Mouse (Mus musculus) heart, embryonic 12.5 days (tissue): Measurements from ENCODE around the gene Stk4. TPM values are rescaled to one million over a fixed set of nuclear protein-coding genes. Genes with fewer than 3 reads are reported as not detected.

ENCODE experiments used
- ATAC-seq: fragments of 200-750 bp; cut with Nextera tagmentation; 2 replicates; pipeline ENCODE4 v1.8.0; 2017; ENCODE audit warnings: moderate TSS enrichment, moderate library complexity; ENCODE audit not compliant: insufficient number of reproducible peaks, low FRiP score
- H3K27ac ChIP-seq: fragments of 300-500 bp; sonication (generic); 2 replicates; pipeline ENCODE4 v1.5.1; 2016; ENCODE audit warnings: mild to moderate bottlenecking, moderate library complexity; ENCODE audit not compliant: poor library complexity, severe bottlenecking
- H3K27me3 ChIP-seq: fragments of 300-500 bp; sonication (generic); replicated peaks from 2 replicates; pipeline ENCODE4 v1.6.1; 2016; ENCODE audit warnings: mild to moderate bottlenecking, moderate library complexity
- H3K36me3 ChIP-seq: fragments of 300-500 bp; sonication (generic); 2 replicates; pipeline ENCODE4 v1.6.1; 2016; ENCODE audit warnings: mild to moderate bottlenecking, moderate library complexity
- H3K4me1 ChIP-seq: fragments of 300-500 bp; sonication (generic); replicated peaks from 2 replicates; pipeline ENCODE4 v1.6.1; 2016; ENCODE audit warnings: mild to moderate bottlenecking
- H3K4me2 ChIP-seq: fragments of 300-500 bp; sonication (generic); 2 replicates; pipeline ENCODE4 v1.6.1; 2016; ENCODE audit warnings: mild to moderate bottlenecking, moderate library complexity
- H3K4me3 ChIP-seq: fragments of 300-500 bp; sonication (generic); 2 replicates; pipeline ENCODE4 v1.5.1; 2016; ENCODE audit warnings: mild to moderate bottlenecking
- H3K9ac ChIP-seq: fragments of 300-500 bp; sonication (generic); 2 replicates; pipeline ENCODE4 v1.6.1; 2016; ENCODE audit warnings: mild to moderate bottlenecking, moderate library complexity
- H3K9me3 ChIP-seq: fragments of 300-500 bp; sonication (generic); replicated peaks from 2 replicates; pipeline ENCODE4 v1.6.1; 2016; ENCODE audit warnings: mild to moderate bottlenecking, moderate library complexity
- WGBS: fragments of 180-500 bp; shearing (Covaris S2); methylation state at CpG from one replicate; pipeline ENCODE4 v1.1.7; 2016; 5-methylcytosine and 5-hydroxymethylcytosine counted together
- polyA plus RNA-seq: library from polyadenylated mRNA; unstranded; fragments of >200 nt; fragmentation: Nextera tagmentation; extraction: Ambion mirVana; gene quantifications from 2 replicates; pipeline ENCODE4 v1.2.1, GENCODE M21; 2016

Gene Stk4
- polyA plus RNA-seq, 1 experiment from 2014 or later: 22.1 TPM

DNA sequence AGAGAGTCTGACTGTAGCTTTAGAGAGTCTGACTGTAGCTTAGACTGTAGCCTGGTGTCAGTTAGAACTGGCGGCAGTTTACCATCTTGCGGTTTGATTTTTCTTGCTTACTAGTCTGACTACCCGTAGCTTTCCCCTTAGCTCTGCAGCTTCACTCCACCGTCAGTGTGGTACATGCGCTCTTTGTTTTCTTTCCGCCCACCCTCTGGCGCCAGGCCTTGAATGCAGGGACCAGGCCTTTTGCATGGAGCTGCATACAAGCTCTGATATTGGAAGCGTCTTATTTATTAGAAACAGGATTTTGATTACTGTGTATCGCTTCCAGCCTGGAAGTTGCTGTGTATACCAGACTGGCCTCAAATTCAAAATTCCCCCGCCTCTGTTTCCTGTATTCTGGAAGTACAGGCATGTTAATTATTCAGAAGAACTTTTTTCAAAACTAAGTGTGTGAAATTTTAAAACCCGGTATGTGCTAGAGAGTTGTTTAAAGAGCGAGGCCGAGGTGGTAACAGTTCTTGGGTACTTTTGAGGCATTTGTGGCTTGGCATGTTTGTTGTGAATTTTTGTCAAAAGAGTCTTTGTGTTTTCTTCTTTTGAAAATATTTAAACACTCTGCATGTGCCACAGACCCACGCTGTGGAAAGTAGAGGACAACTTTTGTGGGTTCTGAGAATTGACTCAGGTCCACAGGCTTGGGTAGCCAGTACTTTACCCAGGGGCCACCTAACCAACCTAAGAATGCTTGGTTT, 36.3 kb downstream of the Stk4 start:
- Histone ChIP-seq H3K9me3 (no peaks in the 10 kb centered on the region), H3K27me3 (no peaks in the 10 kb centered on the region), H3K27ac (0 out of 2 replicates have a peak overlapping the region, but pooled peaks have one; percentile 21), H3K36me3 (peaks cover 22% of the 10 kb centered on the region), H3K4me1 (peaks cover 20% of the 10 kb centered on the region), H3K4me2 (no peak overlapping the region), H3K9ac (no peak overlapping the region), H3K4me3 (no peak overlapping the region)
- ATAC-seq: no peak
- 88% methylated on average over 14 of the region's 14 CpGs for WGBS

DNA sequence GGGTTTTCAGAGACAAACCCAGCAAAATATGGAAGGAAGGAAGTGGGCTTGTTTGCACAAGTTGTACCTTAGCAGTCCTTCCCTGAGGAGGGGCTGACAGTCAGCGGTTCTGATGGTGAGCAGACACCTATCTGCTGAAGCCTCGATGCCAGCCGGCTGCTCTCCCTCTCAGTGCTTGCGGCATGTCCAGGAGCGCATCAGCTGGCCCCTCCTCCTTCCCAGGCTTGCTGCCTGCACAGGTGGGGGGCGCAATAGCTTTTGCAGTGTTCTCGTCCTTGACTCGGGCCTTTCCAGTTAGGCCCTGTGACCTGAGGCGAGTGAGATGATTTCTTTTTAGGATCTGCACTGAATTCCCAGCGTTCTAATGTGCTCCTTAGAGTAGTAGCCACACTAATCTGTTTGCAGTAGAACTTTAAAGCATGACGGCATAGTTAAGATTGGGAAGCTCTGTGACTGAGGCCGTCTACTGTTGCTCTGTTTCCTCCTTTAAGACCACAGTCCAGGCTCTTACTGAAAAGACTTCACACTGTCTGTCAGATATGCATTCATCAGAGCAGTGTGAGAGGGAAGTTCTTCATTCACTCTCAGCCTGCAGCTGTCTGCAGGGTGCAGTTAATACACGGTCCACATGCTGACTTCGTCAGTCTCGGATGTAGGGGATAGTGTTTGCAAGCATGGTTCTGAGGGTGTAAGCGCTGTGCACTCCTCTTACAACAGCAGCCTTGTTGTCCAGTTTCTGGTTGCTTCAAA, 37.2 kb downstream of the Stk4 start:
- no peaks in the 10 kb centered on the region for H3K27me3 ChIP-seq
- WGBS: 63% methylated on average over 16 of the region's 16 CpGs
- peaks cover 20% of the 10 kb centered on the region for H3K4me1 ChIP-seq
- no peak for ATAC-seq
- no peaks in the 10 kb centered on the region for H3K9me3 ChIP-seq
- peaks cover 15% of the 10 kb centered on the region for H3K36me3 ChIP-seq
- H3K27ac ChIP-seq: peak overlapping the region; percentile 48; the same call in 1 of the 2 replicates
- no peak overlapping the region for H3K4me2 ChIP-seq
- H3K4me3 ChIP-seq: no peak overlapping the region
- H3K9ac ChIP-seq: no peak overlapping the region

DNA sequence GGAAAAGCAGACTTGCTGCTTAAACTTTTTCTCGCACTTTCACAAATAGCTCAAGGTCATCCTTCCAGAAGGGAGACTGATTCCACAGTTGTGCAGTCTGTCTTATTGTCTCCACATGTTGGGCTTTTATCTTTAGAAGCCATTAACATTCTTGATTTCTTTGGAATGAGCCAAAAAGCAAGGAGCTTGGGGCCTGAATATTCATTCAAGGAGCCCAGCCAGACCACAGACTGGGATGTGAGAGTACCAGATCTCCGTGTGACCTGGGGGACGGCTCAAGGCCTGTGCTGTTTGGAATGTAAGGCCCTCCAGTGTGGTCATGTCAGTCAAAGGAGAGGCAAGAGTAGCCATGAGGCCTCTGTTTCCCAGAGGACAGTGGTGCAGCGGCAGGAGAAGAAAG, 38.4 kb downstream of the Stk4 start:
- H3K9me3 ChIP-seq: no peaks in the 10 kb centered on the region
- peak overlapping the region; percentile 14; the same call in 1 of the 2 replicates for H3K27ac ChIP-seq
- H3K4me3 ChIP-seq: no peak overlapping the region
- H3K4me2 ChIP-seq: no peak overlapping the region
- peaks cover 11% of the 10 kb centered on the region for H3K36me3 ChIP-seq
- no peaks in the 10 kb centered on the region for H3K27me3 ChIP-seq
- WGBS: 57% methylated on average over 4 of the region's 4 CpGs
- ATAC-seq: no peak
- no peak overlapping the region for H3K9ac ChIP-seq
- H3K4me1 ChIP-seq: peaks cover 20% of the 10 kb centered on the region

DNA sequence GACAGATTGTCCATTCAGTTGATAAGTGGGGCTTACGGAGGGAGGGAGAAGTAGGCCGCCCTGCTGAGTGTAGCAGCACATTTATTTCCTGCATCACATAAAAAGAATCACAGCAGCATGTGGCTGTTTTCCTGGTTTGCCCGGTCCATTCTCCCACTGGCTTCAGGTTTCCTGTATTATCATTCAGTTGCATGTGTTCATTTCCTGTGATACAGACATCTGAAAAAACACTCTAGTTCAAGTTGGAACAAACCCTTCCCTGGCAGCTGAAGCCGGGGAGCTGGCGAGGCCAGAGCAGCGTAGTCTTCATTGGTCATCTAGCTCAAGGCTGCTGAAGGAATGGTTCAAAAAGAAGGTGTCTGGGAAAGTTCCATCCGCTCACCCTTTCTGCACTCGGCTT, 41.4 kb downstream of the Stk4 start:
- Histone ChIP-seq H3K9ac (no peak overlapping the region), H3K27ac (peak overlapping the region; percentile 39; the same call in 1 of the 2 replicates), H3K4me1 (peaks cover 26% of the 10 kb centered on the region), H3K9me3 (no peaks in the 10 kb centered on the region), H3K27me3 (no peaks in the 10 kb centered on the region), H3K4me2 (no peak overlapping the region), H3K4me3 (no peak overlapping the region), H3K36me3 (0 out of 2 replicates have a peak, but pooled peaks cover 2% of the 10 kb centered on the region)
- 0 out of 2 replicates have a peak, but pooled peaks have one; percentile 59 for ATAC-seq
- 68% methylated on average over 8 of the region's 8 CpGs for WGBS

DNA sequence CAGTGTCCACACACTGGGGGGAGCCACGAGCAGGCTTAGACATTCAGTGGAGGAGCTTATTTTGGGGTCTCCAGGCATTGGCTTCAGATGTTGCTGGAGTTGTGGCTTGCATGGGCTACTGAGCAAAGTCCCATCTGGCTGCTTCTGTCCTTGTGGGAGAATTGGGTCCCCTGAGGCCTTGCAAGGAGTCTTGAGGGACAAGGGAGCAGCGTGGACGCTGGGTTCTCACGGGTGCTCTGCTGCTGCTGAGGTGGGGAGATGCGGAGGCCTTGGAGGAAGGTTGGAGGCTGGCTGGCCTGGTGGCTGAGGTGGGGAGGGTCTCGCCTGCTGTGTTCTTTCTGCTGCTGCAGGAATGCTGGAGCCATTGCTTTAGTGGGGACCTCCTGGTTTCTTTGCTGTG, 43.9 kb downstream of the Stk4 start:
- no peak for ATAC-seq
- WGBS: 88% methylated on average over 6 of the region's 6 CpGs
- Histone ChIP-seq H3K4me1 (peaks cover 10% of the 10 kb centered on the region), H3K9ac (no peak overlapping the region), H3K27ac (no peak overlapping the region), H3K27me3 (no peaks in the 10 kb centered on the region), H3K4me3 (no peak overlapping the region), H3K9me3 (no peaks in the 10 kb centered on the region), H3K4me2 (no peak overlapping the region), H3K36me3 (peaks cover 16% of the 10 kb centered on the region)

DNA sequence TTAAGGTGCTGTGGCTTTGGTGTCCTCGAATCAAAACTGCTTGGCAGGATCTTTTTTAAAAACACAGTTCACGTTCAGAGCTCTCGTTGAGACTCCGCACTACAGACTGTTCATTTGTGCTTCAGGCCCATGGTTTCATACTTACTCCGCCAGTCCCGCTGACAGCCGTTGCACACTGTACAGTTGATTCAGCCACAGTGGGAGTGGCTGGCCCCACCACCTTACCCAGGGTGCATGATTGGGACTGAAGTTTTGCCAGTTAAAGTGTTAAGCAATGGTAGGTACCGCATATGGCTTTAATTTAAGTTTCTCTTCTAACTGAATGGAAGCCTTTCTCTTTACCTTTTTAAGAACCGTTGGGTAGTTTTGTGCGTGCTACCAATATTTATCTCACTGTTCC, 45.4 kb downstream of the Stk4 start:
- no peak for ATAC-seq
- 81% methylated on average over 10 of the region's 10 CpGs for WGBS
- H3K36me3 ChIP-seq: peaks cover 30% of the 10 kb centered on the region
- H3K27ac ChIP-seq: no peak overlapping the region
- H3K4me2 ChIP-seq: no peak overlapping the region
- H3K4me1 ChIP-seq: peaks cover 10% of the 10 kb centered on the region
- H3K9ac ChIP-seq: no peak overlapping the region
- H3K4me3 ChIP-seq: no peak overlapping the region
- H3K9me3 ChIP-seq: no peaks in the 10 kb centered on the region
- H3K27me3 ChIP-seq: no peaks in the 10 kb centered on the region

DNA sequence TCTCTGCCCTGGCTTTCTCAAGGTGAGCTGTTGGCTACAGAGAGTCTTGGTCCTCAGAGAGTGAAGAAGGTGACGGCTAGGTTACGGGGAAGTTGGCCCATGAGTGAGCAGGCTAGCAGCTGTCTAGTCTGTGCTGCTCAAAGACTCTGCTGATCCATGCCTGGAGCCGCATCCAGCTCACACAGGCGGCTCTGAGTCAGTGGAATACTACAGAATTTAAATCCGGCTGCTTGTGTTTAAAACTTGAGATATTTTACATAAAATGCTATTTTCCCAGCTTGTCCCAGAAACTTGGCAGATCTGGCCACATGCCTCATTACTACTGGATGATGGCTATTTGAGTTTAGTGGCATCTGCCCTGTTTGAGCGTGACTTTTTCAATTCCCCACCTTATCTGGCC, 49.4 kb downstream of the Stk4 start:
- Histone ChIP-seq H3K27me3 (no peaks in the 10 kb centered on the region), H3K9me3 (no peaks in the 10 kb centered on the region), H3K36me3 (peaks cover 41% of the 10 kb centered on the region), H3K4me3 (no peak overlapping the region), H3K4me1 (peaks cover 7% of the 10 kb centered on the region), H3K4me2 (no peak overlapping the region), H3K27ac (no peak overlapping the region), H3K9ac (no peak overlapping the region)
- no peak for ATAC-seq
- 90% methylated on average over 6 of the region's 6 CpGs for WGBS

DNA sequence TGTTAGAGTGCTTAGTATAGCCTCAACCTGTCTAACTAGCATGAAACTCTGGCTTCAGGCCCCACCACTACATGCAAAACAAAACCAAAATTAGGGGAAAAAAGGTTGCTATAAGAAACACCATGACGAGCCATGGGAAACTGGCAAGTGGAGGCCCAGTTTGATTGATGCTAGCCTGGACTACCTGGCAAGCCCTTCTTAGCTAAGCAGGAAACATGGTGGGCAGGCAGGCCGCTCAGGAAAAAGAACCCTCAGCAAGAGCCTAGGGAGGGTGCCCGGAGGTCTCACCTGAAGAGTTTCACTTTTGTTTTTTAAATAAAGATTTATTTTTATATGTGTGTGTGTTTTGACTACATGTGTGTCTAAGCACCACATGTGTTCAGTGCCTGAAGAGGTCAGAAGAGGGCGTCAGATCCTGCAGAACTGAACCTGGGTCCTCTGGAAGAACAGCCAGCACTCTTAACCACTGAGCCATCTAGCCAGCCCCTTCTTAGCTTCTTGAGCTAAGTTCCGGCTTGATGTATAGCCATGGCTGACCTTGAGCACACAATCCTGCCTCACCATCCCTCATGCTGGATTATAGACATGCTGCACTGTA, 53.1 kb downstream of the Stk4 start:
- Histone ChIP-seq H3K27ac (no peak overlapping the region), H3K4me2 (no peak overlapping the region), H3K9me3 (no peaks in the 10 kb centered on the region), H3K36me3 (peaks cover 45% of the 10 kb centered on the region), H3K4me3 (no peak overlapping the region), H3K9ac (no peak overlapping the region), H3K27me3 (no peaks in the 10 kb centered on the region), H3K4me1 (no peaks in the 10 kb centered on the region)
- WGBS: 79% methylated on average over 5 of the region's 5 CpGs
- ATAC-seq: no peak

DNA sequence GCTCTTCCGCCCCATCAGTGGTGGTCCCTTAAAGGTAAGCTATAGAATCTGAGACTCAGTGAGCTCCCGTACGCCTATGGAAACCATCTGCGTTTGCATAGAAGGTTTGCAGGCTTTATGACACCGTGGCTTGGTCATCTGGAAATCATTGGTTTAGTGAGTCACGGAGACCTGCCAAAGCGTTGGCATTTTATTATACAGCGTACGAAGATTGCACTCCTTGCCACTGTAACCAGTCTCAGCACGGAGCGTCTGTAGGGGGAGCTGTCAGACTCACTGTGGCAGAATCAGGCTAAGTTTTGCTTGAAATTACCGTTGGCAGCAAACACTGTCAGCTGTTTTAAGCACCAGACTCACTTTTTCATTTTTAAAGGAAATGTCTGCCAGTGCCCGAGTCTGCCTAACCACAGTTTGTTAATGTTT, 56.4 kb downstream of the Stk4 start:
- 85% methylated on average over 13 of the region's 13 CpGs for WGBS
- no peak for ATAC-seq
- Histone ChIP-seq H3K4me3 (no peak overlapping the region), H3K27ac (no peak overlapping the region), H3K9me3 (no peaks in the 10 kb centered on the region), H3K36me3 (peaks cover 19% of the 10 kb centered on the region; the same call in 1 of the 2 replicates), H3K4me1 (no peaks in the 10 kb centered on the region), H3K9ac (no peak overlapping the region), H3K4me2 (no peak overlapping the region), H3K27me3 (no peaks in the 10 kb centered on the region)

DNA sequence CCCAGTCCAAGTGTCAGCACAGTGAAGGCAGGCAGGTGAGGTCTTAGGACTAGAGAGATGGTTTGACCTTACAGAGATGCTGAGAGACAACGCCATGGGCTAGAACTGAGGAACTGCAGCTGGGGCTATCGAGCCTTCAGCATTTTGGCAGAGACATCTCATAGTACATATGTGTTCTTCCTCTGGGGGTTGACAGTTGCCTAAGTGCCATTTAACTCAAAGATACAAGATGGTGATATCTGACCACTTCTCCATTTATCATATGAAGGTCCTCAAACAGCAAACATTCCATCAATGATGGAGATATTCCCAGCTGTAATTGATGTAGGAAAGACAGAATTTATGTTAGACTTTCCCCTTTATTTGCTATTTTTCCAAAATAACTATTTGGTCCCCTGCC, 57.2 kb downstream of the Stk4 start:
- ATAC-seq: no peak
- no peaks in the 10 kb centered on the region for H3K9me3 ChIP-seq
- H3K4me3 ChIP-seq: no peak overlapping the region
- H3K27me3 ChIP-seq: no peaks in the 10 kb centered on the region
- 92% methylated on average over 2 of the region's 2 CpGs for WGBS
- no peak overlapping the region for H3K4me2 ChIP-seq
- H3K9ac ChIP-seq: no peak overlapping the region
- H3K27ac ChIP-seq: no peak overlapping the region
- no peaks in the 10 kb centered on the region for H3K4me1 ChIP-seq
- peaks cover 19% of the 10 kb centered on the region; the same call in 1 of the 2 replicates for H3K36me3 ChIP-seq
